Mouse (Mus musculus) neural tube, embryonic 12.5 days (tissue): ENCODE measurements around the gene Sms. TPM values are rescaled to one million over a fixed set of nuclear protein-coding genes. Genes with fewer than 3 reads are reported as not detected.

Source experiments
- ATAC-seq: fragments of 200-750 bp; cut with Nextera tagmentation; 2 replicates; pipeline ENCODE4 v1.8.0; 2017; ENCODE audit warnings: low read depth, mild to moderate bottlenecking, moderate TSS enrichment, moderate library complexity; ENCODE audit not compliant: low FRiP score
- H3K27ac ChIP-seq: fragments of 300-500 bp; sonication (generic); 2 replicates; pipeline ENCODE4 v1.5.1; 2016
- H3K27me3 ChIP-seq: fragments of 300-500 bp; sonication (generic); replicated peaks from 2 replicates; pipeline ENCODE4 v1.6.1; 2016; ENCODE audit warnings: mild to moderate bottlenecking
- H3K36me3 ChIP-seq: fragments of 300-500 bp; sonication (generic); 2 replicates; pipeline ENCODE4 v1.6.1; 2016; ENCODE audit warnings: mild to moderate bottlenecking
- H3K4me1 ChIP-seq: fragments of 300-500 bp; sonication (generic); 2 replicates; pipeline ENCODE4 v1.6.1; 2016
- H3K4me2 ChIP-seq: fragments of 300-500 bp; sonication (generic); replicated peaks from 2 replicates; pipeline ENCODE4 v1.6.1; 2016; ENCODE audit warnings: mild to moderate bottlenecking
- H3K4me3 ChIP-seq: fragments of 300-500 bp; sonication (generic); 2 replicates; pipeline ENCODE4 v1.5.1; 2016
- H3K9ac ChIP-seq: fragments of 300-500 bp; sonication (generic); 2 replicates; pipeline ENCODE4 v1.6.1; 2016; ENCODE audit warnings: mild to moderate bottlenecking
- H3K9me3 ChIP-seq: fragments of 300-500 bp; sonication (generic); 2 replicates; pipeline ENCODE4 v1.6.1; 2016; ENCODE audit warnings: mild to moderate bottlenecking
- WGBS: fragments of 180-500 bp; shearing (Covaris S2); methylation state at CpG from one replicate; pipeline ENCODE4 v1.1.7; 2016; 5-methylcytosine and 5-hydroxymethylcytosine counted together
- polyA plus RNA-seq: library from polyadenylated mRNA; unstranded; fragments of >200 nt; fragmentation: Nextera tagmentation; extraction: Ambion mirVana; gene quantifications from 2 replicates; pipeline ENCODE4 v1.2.1, GENCODE M21; 2016

Gene Sms
- polyA plus RNA-seq, 1 experiment from 2014 or later, result 94.2 TPM

GRCm38 (mm10) chrX:157419451-157419850 lies 72.6 kb downstream of the Sms start:
- Histone ChIP-seq H3K9me3 (no peaks in the 10 kb centered on the region), H3K4me1 (no peaks in the 10 kb centered on the region), H3K4me2 (no peak overlapping the region), H3K27me3 (no peaks in the 10 kb centered on the region), H3K27ac (no peak overlapping the region), H3K4me3 (no peak overlapping the region), H3K36me3 (no peaks in the 10 kb centered on the region), H3K9ac (no peak overlapping the region)
- WGBS, result 67% methylated on average over 2 of the region's 2 CpGs
- no peak for ATAC-seq

- Histone ChIP-seq H3K4me3 (no peak within 1 kb of the TSS), H3K27ac (no peak within 1 kb of the TSS), H3K4me2 (no peak within 1 kb of the TSS), H3K9me3 (no peaks in the 10 kb centered on the region), H3K36me3 (no peaks in the 10 kb centered on the region), H3K9ac (no peak within 1 kb of the TSS), H3K27me3 (no peaks in the 10 kb centered on the region), H3K4me1 (no peaks in the 10 kb centered on the region)
- ATAC-seq, result no peak
- 78% methylated on average over 5 of the region's 5 CpGs for WGBS
Observed at GRCm38 (mm10) chrX:157415212-157415611, 76.9 kb downstream of the Sms start, which contains the start of gene Phex. Phex (minus strand) TSS chrX:157415312.

- H3K9me3 ChIP-seq, result no peaks in the 10 kb centered on the region
- no peak overlapping the region for H3K4me2 ChIP-seq
- ATAC-seq, result no peak
- no peaks in the 10 kb centered on the region for H3K36me3 ChIP-seq
- no peak overlapping the region for H3K4me3 ChIP-seq
- WGBS, result 81% methylated on average over 6 of the region's 6 CpGs
- no peak overlapping the region for H3K27ac ChIP-seq
- no peaks in the 10 kb centered on the region for H3K27me3 ChIP-seq
- no peaks in the 10 kb centered on the region for H3K4me1 ChIP-seq
- no peak overlapping the region for H3K9ac ChIP-seq
Observed at GRCm38 (mm10) chrX:157404919-157405318, 87.2 kb downstream of the Sms start.

Other genes starting within 250 kb of the Sms start
- gene Phex, start 77.0 kb downstream of the Sms start, polyA plus RNA-seq, result 0.25 and 0.41 TPM in 2 replicates
- gene Yy2, start 76.7 kb upstream of the Sms start, polyA plus RNA-seq, result 3.2 and 5.3 TPM in 2 replicates
- gene Mbtps2, start 106.4 kb upstream of the Sms start, polyA plus RNA-seq, result 28.5 and 29.5 TPM in 2 replicates
- gene Smpx, start 206.6 kb upstream of the Sms start, polyA plus RNA-seq, result 1.2 and 2.9 TPM in 2 replicates